Mouse (Mus musculus): Measurements from ENCODE around the gene Thtpa. TPM values are rescaled to one million over a fixed set of nuclear protein-coding genes. Genes with fewer than 3 reads are reported as not detected.

The Thtpa gene
- polyA plus RNA-seq, 1 experiment from 2014 or later = 18.2 TPM

DNA sequence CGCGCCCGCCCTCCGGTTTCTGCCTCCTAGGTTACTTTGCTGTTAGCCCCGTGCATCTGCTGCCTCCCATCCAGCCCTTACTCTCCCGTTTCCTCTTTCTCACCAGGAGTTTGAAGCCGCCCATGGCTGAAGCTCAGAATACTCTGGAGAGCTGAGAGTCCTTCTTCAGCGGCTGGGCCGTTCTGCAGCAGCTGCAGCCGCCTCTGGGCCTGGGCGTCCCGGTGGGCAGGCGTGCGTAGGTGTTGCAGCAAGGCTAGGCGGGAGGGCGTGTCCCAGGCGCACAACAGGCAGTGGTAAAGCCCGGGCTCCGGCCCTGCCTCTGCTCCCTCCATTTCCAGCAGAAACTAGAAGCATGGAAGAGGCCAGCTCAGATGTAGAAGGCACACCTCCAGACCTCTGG, 22.8 kb upstream of the Thtpa start:
- Histone ChIP-seq H3K9ac (ENCODE audit: low read depth, low read length) (no peak overlapping the region), H3K4me1 (replicated peaks; ENCODE audit: control insufficient read depth, insufficient read depth, low read length) (no peaks in the 10 kb centered on the region), H3K27ac (ENCODE audit: low read depth, low read length) (no peak overlapping the region), H3K4me3 (ENCODE audit: low read depth, low read length) (no peak overlapping the region), H3K36me3 (ENCODE audit: control insufficient read depth, insufficient read depth, low read length) (no peaks in the 10 kb centered on the region; the same call in 1 of the 2 replicates), H3K4me2 (replicated peaks; ENCODE audit: low read depth, low read length) (no peak overlapping the region), H3K27me3 (ENCODE audit: control insufficient read depth, insufficient read depth, low read length) (no peaks in the 10 kb centered on the region), H3K9me3 (ENCODE audit: control insufficient read depth, low read length) (no peaks in the 10 kb centered on the region)
- no peak for DNase-seq (ENCODE audit: low spot score)
- WGBS = 26% methylated on average over 19 of the region's 19 CpGs
- no peak for ATAC-seq (ENCODE audit: low FRiP score)

DNA sequence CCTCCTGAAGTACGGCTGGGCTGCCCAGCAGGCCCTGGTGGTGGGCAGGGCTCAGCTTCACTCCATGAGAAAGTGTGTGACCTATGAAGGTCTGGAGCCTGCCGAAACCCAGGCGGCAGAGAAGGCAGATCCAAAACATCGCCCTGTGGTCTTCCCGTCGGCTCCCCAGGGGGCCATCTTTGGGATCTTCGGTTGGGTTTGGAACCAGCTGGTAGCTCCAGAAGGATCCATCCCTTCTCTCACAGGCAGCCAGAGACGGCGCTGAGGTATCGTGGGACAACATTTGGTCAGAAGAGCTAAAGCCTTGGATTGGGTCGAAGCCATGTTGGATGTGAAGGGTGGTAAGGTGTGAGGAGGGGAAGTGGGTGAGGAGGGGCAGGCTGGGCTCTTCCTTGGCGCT, 20.2 kb upstream of the Thtpa start:
- no peak overlapping the region for H3K9ac ChIP-seq (ENCODE audit: low read depth, low read length)
- no peak for ATAC-seq (ENCODE audit: low FRiP score)
- no peaks in the 10 kb centered on the region for H3K9me3 ChIP-seq (ENCODE audit: control insufficient read depth, low read length)
- H3K4me3 ChIP-seq (ENCODE audit: low read depth, low read length) = no peak overlapping the region
- 91% methylated on average over 12 of the region's 12 CpGs for WGBS
- peaks cover 6% of the 10 kb centered on the region for H3K4me1 ChIP-seq (replicated peaks; ENCODE audit: control insufficient read depth, insufficient read depth, low read length)
- peaks cover 9% of the 10 kb centered on the region for H3K27me3 ChIP-seq (ENCODE audit: control insufficient read depth, insufficient read depth, low read length)
- DNase-seq (ENCODE audit: low spot score) = no peak
- no peak overlapping the region for H3K27ac ChIP-seq (ENCODE audit: low read depth, low read length)
- H3K4me2 ChIP-seq (replicated peaks; ENCODE audit: low read depth, low read length) = no peak overlapping the region
- H3K36me3 ChIP-seq (ENCODE audit: control insufficient read depth, insufficient read depth, low read length) = no peaks in the 10 kb centered on the region; the same call in 1 of the 2 replicates

DNA sequence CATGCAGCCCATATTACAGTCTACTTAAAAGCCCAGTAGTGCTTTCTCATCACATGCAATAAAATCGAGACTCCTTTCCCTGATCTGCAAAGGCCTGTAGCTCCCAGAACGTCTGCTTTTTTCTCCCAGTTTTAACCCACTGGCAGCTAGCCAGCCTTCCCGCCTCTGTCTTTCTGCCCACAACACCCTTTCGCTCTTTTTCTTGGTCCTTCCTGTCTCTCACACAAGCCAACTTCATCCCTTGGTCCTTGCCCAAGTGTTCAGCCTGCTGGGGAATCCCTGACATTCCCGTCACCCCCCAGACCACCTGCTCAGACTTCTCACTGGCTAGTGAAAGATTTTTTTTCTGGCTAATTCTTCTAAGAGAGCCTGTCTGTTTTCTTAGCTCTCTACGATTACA, 18.4 kb upstream of the Thtpa start:
- Histone ChIP-seq H3K36me3 (ENCODE audit: control insufficient read depth, insufficient read depth, low read length) (no peaks in the 10 kb centered on the region; the same call in 1 of the 2 replicates), H3K9me3 (ENCODE audit: control insufficient read depth, low read length) (no peaks in the 10 kb centered on the region), H3K4me1 (replicated peaks; ENCODE audit: control insufficient read depth, insufficient read depth, low read length) (peaks cover 11% of the 10 kb centered on the region), H3K4me3 (ENCODE audit: low read depth, low read length) (no peak overlapping the region), H3K27me3 (ENCODE audit: control insufficient read depth, insufficient read depth, low read length) (peaks cover 9% of the 10 kb centered on the region), H3K9ac (ENCODE audit: low read depth, low read length) (no peak overlapping the region), H3K27ac (ENCODE audit: low read depth, low read length) (no peak overlapping the region), H3K4me2 (replicated peaks; ENCODE audit: low read depth, low read length) (no peak overlapping the region)
- WGBS = 72% methylated on average over 6 of the region's 6 CpGs
- DNase-seq (ENCODE audit: low spot score) (no peak), ATAC-seq (ENCODE audit: low FRiP score) (no peak)

DNA sequence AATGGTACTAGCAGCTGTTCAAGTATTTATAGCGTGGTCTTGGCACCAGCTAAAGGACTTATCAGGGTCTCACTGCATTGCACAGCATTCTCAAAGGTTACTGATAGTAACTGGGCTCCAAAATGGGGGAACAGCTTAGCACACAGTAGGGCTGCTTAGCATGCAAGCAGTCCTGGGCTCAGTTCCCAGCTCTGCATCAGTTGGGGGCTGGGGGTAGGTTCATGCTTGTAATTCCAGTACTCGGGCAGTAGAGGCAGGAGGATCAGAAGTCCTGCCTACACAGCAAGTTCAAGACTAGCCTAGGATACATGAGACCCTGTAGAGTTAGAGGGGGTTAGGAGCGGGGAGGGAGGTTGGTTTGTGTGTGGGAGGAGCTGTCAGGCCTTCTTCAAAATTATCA, 17.6 kb upstream of the Thtpa start:
- H3K27me3 ChIP-seq (ENCODE audit: control insufficient read depth, insufficient read depth, low read length) = peaks cover 9% of the 10 kb centered on the region
- H3K4me3 ChIP-seq (ENCODE audit: low read depth, low read length) = no peak overlapping the region
- peaks cover 12% of the 10 kb centered on the region for H3K4me1 ChIP-seq (replicated peaks; ENCODE audit: control insufficient read depth, insufficient read depth, low read length)
- H3K36me3 ChIP-seq (ENCODE audit: control insufficient read depth, insufficient read depth, low read length) = no peaks in the 10 kb centered on the region; the same call in 1 of the 2 replicates
- 66% methylated on average over 3 of the region's 3 CpGs for WGBS
- no peak overlapping the region for H3K4me2 ChIP-seq (replicated peaks; ENCODE audit: low read depth, low read length)
- no peak overlapping the region for H3K9ac ChIP-seq (ENCODE audit: low read depth, low read length)
- no peak overlapping the region for H3K27ac ChIP-seq (ENCODE audit: low read depth, low read length)
- no peak for DNase-seq (ENCODE audit: low spot score)
- no peaks in the 10 kb centered on the region for H3K9me3 ChIP-seq (ENCODE audit: control insufficient read depth, low read length)
- no peak for ATAC-seq (ENCODE audit: low FRiP score)

- H3K9ac ChIP-seq (ENCODE audit: low read depth, low read length) = no peak overlapping the region; the same call in 1 of the 2 replicates
- DNase-seq (ENCODE audit: low spot score) = no peak
These were observed 16.9 kb upstream of the Thtpa start for GRCm38 (mm10) chr14:55077481-55078365.

GRCm38 (mm10) chr14:55078366-55078989, 16.1 kb upstream of the Thtpa start:
- DNase-seq (ENCODE audit: low spot score) (peak; percentile 53), ATAC-seq (ENCODE audit: low FRiP score) (peak; percentile 63)
- 0 out of 2 replicates have a peak overlapping the region, but pooled peaks have one; percentile 1 for H3K4me3 ChIP-seq (ENCODE audit: low read depth, low read length)
- peaks cover 12% of the 10 kb centered on the region for H3K4me1 ChIP-seq (replicated peaks; ENCODE audit: control insufficient read depth, insufficient read depth, low read length)
- peak overlapping the region; percentile 37; the same call in 1 of the 2 replicates for H3K9ac ChIP-seq (ENCODE audit: low read depth, low read length)
- no peaks in the 10 kb centered on the region for H3K36me3 ChIP-seq (ENCODE audit: control insufficient read depth, insufficient read depth, low read length)
- H3K27ac ChIP-seq (ENCODE audit: low read depth, low read length) = peak overlapping the region; percentile 72
- no peaks in the 10 kb centered on the region for H3K9me3 ChIP-seq (ENCODE audit: control insufficient read depth, low read length)
- peaks cover 9% of the 10 kb centered on the region for H3K27me3 ChIP-seq (ENCODE audit: control insufficient read depth, insufficient read depth, low read length)
- WGBS = 3% methylated on average over 23 of the region's 23 CpGs
- H3K4me2 ChIP-seq (replicated peaks; ENCODE audit: low read depth, low read length) = peak overlapping the region; percentile 34

More at GRCm38 (mm10) chr14:55077481-55078365, 16.9 kb upstream of the Thtpa start:
- Histone ChIP-seq H3K27ac (ENCODE audit: low read depth, low read length) (peak overlapping the region; percentile 72; the same call in 1 of the 2 replicates), H3K4me3 (ENCODE audit: low read depth, low read length) (no peak overlapping the region), H3K27me3 (ENCODE audit: control insufficient read depth, insufficient read depth, low read length) (peaks cover 9% of the 10 kb centered on the region), H3K36me3 (ENCODE audit: control insufficient read depth, insufficient read depth, low read length) (no peaks in the 10 kb centered on the region; the same call in 1 of the 2 replicates), H3K4me2 (replicated peaks; ENCODE audit: low read depth, low read length) (peak overlapping the region; percentile 34; the same call in 1 of the 2 replicates), H3K4me1 (replicated peaks; ENCODE audit: control insufficient read depth, insufficient read depth, low read length) (peaks cover 12% of the 10 kb centered on the region), H3K9me3 (ENCODE audit: control insufficient read depth, low read length) (no peaks in the 10 kb centered on the region)
- 15% methylated on average over 15 of the region's 15 CpGs for WGBS
- no peak for ATAC-seq (ENCODE audit: low FRiP score)

GRCm38 (mm10) chr14:55079214-55079970, 15.2 kb upstream of the Thtpa start:
- Histone ChIP-seq H3K27ac (ENCODE audit: low read depth, low read length) (peak overlapping the region; percentile 72), H3K9me3 (ENCODE audit: control insufficient read depth, low read length) (no peaks in the 10 kb centered on the region), H3K4me2 (replicated peaks; ENCODE audit: low read depth, low read length) (peak overlapping the region; percentile 34; the same call in 1 of the 2 replicates), H3K36me3 (ENCODE audit: control insufficient read depth, insufficient read depth, low read length) (no peaks in the 10 kb centered on the region), H3K4me1 (replicated peaks; ENCODE audit: control insufficient read depth, insufficient read depth, low read length) (peaks cover 12% of the 10 kb centered on the region), H3K9ac (ENCODE audit: low read depth, low read length) (no peak overlapping the region), H3K4me3 (ENCODE audit: low read depth, low read length) (no peak overlapping the region), H3K27me3 (ENCODE audit: control insufficient read depth, insufficient read depth, low read length) (peaks cover 9% of the 10 kb centered on the region)
- peak; percentile 89 for DNase-seq (ENCODE audit: low spot score)
- peak; percentile 52; the same call in 1 of the 2 replicates for ATAC-seq (ENCODE audit: low FRiP score)
- WGBS = 20% methylated on average over 8 of the region's 8 CpGs

DNA sequence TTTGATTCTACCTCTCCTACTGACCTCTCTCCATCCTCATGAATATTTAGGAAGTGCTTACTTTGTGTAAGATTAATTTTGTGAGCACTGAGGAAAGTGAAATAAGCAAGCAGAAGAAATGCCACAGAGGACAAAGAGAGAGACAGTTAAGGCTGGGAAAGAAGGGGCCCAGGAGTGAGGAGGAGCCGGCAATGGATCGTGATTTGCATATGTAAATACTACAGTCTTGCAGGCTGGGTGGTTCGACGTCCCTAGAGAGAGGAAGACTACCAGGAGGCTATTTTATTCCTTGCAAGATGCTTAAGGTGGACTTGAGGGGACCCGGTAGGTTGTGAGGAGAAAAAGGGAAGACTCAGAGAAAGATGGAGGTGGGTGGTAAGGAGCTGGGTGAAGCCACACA, 13.5 kb upstream of the Thtpa start:
- DNase-seq (ENCODE audit: low spot score) (no peak), ATAC-seq (ENCODE audit: low FRiP score) (no peak)
- Histone ChIP-seq H3K27me3 (ENCODE audit: control insufficient read depth, insufficient read depth, low read length) (peaks cover 9% of the 10 kb centered on the region), H3K4me1 (replicated peaks; ENCODE audit: control insufficient read depth, insufficient read depth, low read length) (peaks cover 18% of the 10 kb centered on the region), H3K9me3 (ENCODE audit: control insufficient read depth, low read length) (no peaks in the 10 kb centered on the region), H3K36me3 (ENCODE audit: control insufficient read depth, insufficient read depth, low read length) (no peaks in the 10 kb centered on the region), H3K9ac (ENCODE audit: low read depth, low read length) (no peak overlapping the region), H3K27ac (ENCODE audit: low read depth, low read length) (no peak overlapping the region), H3K4me2 (replicated peaks; ENCODE audit: low read depth, low read length) (no peak overlapping the region), H3K4me3 (ENCODE audit: low read depth, low read length) (no peak overlapping the region)
- WGBS = 32% methylated on average over 5 of the region's 5 CpGs

All from hindbrain, embryonic 11.5 days (tissue).